Mouse (Mus musculus) 3134 (cell line): ENCODE data around the gene Tmsb15a.
A peak's percentile ranks its signal among the peaks of the same experiment; 100 is the strongest.
"Not testable (repeated sequence)": the region's sequence is repeated elsewhere in the genome, so short reads cannot be mapped to it uniquely, and the experiment has no call there.

ENCODE experiments used
- DNase-seq: peaks from one replicate; pipeline ENCODE4 v3.0.0-alpha.2; 2011; ENCODE audit warnings: low spot score; ENCODE audit not compliant: insufficient read length; ENCODE audit errors: extremely low read depth

Tmsb15a gene

GRCm38 (mm10) chrX:135725161-135725560 is at the start of gene Tmsb15a:
Gene Tmsb15a (minus strand): TSS chrX:135725261.
- DNase-seq: no peak

DNA sequence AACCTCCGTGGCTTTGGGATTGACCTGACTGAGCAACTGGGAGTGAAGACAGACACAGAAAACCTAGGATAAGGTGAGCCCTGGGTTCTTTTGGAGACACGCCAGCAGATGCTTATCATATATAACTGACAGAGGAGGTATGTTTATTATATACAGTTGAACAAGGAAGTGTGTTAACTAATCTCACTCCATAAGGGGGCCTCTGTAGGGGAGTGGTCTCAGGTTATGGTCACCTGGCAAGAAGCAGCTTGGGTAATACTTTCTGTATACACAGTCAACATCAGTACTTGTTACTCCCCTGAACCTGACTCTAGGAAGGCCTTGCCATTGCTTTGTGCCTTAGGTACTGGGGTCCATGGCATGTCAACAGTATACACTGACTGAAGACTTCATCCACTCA is 43.5 kb upstream of the Tmsb15a start:
- no peak for DNase-seq

DNA sequence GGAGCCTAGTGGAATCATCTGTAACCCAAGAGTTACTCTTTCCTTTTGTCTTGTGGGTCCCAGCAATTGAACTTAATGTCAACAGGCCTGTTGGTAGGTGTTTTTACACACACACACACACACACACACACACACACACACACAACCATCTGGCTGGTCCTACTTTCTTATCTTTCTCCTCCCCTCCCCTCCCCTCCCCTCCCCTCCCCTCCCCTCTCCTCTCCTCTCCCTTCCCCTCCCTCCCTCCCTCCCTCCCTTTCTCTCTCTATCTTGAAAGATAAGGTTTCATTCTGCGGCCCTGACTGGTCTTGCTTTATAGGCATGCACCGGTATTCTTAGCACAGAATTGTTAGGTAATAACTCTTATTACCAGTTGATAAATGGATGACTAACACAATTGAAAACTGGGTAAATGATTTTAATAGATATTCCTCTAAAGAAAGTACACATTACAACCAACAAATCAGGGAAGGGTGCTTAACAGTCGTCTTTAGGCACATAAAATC is 43.0 kb upstream of the Tmsb15a start:
- DNase-seq: no peak

- DNase-seq: no peak
These were observed 36.6 kb upstream of the Tmsb15a start for GRCm38 (mm10) chrX:135761707-135762106.

DNA sequence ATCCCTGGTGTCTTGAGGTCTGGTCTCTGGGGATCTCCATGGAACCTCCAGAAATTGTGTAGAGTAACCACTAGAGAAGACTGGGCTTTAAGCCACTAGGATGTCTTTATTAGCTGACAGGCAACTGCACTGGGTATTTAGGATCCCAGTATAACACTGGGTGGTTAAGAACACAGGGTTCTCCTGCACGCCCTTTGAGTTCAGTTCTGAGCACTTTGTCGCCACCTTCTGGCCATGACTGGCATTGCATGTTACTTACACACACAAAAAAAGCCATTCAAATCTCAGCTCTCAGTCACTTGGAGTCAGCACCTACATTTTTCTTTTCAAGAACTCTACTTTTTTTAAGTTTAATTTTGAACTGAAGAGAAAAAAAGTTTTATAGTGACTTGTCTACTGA is 27.8 kb upstream of the Tmsb15a start:
- DNase-seq: no peak

- not testable (repeated sequence) for DNase-seq
These were observed 20.3 kb upstream of the Tmsb15a start for GRCm38 (mm10) chrX:135745376-135745775.

DNA sequence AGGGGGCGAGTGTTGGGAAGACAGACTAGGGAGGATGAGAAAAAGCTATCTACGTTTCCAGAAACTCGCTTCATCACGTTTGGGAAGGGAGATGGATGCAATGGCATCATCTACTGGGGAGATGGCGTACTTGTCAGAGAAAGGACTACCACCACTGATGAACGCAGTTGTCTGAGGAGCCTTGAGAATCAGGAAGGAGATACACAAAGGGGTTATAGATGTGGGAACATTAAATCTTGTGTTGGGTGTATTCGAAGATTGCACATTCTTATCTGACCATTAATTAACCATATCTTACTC is 17.9 kb upstream of the Tmsb15a start:
- no peak for DNase-seq

DNA sequence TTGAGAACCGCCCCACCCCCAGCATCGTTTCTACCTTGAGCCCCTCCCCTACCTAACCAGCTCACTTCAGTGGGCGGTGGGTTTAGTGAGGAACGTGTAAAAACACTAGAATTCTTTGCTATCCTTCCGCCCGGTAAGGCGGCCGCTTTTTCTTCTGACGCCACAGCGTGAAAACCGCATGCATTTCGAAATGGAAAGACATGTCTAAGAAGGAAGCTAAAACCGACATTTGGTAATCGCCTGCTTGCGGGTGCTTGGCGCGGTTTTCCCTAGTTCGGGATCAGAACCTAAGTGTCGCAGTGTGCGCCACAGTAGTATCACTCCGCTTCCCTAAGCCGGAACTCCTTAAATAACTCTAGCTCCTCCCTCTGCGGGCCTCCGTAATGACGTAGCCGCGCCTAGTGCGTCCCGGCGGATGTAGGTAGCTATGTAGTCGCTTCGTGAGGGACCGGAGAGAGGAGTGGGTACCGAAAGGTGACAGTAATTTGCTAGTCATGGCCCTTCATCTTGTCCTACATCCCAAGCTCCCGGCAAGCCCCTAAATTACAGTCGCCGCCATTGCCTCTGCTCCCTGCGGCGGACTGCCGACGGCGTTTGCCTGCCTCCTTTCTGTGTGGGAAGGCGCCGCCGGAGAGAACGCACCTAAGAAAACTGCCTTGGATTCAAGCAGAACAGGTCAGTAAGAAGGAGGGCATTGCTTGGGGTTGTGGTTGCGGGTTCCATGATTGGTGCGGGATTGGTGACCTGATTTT is 17.4 kb upstream of the Tmsb15a start, which contains the start of the genes Armcx5 and Gprasp1:
Gene Armcx5 (plus strand): TSS at position 430 of the 752 bp plus-strand sequence.
Gene Gprasp1 (plus strand): TSS at position 430 of the 752 bp plus-strand sequence.
- DNase-seq: peak; percentile 83

DNA sequence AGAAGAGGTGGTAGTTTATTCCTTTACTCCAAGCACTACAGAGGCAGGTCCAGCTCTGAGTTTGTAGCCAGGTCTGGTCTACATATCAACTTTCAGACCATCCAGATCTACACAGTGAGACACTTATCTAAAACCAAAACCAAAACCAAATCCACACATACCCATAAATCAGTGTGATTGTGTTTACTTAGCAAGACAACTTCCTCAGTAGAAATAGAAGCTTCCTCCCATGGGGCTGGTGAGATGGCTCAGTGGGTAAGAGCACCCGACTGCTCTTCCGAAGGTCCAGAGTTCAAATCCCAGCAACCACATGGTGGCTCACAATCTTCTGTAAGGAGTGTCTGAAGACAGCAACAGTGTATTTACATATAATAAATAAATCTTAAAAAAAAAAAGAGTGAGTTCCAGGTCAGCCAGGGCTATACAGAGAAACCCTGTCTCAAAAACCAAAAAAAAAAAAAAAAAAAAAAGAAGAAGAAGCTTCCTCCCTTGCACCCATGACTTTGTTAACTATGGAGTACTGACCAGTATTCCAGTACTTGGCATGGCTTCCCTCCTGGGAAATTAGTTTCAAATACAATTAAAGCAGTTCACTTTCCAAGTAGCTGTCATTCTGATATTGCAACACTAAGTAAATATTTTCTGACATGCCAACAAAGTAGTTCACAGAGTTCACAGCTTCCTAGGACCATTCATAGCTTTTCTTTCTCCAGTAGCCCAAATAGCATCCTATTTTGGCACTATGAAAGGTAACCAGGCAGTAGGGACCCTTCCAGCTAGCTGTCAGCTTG is 13.9 kb upstream of the Tmsb15a start:
- DNase-seq: no peak

- no peak for DNase-seq
These were observed 12.2 kb downstream of the Tmsb15a start for GRCm38 (mm10) chrX:135712845-135713244.

DNA sequence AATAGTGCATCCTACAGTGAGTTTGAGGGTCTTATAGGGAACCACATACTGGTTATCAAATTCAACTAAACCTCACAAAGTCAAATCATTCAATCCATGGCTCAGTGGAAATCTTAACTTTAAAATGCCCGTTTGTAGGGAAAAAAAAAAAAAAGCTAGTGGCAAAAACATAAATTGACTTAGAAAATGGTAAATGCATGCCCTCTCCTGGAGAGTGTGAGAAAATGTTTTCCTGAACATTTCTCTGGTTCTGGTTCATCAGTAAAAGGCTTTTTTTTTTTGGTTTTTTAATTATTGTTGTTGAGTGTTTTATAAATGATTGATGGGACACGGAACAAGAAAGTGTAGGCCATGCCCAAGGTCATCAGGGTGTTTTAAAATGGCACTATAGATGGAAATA is 20.7 kb downstream of the Tmsb15a start:
- no peak for DNase-seq

DNA sequence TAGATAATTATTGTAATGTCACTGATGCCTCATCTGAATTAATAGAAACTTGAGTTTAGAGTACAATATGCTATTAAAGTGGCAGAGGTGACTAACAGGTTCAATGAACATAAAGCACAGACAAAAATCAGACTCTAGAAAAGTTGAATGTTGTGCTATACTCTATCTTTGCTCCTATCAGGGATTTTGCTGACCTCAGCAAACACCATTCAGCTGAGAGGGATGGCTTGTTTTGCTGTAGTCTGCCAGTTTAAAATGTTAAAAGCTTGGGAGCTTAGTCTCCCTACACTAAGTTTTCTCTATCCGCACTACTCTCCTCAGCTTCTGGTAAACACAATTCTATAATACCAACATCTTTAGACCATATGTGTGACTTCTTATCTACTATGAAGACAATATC is 21.9 kb downstream of the Tmsb15a start:
- DNase-seq: no peak

GRCm38 (mm10) chrX:135693633-135694032 is 31.4 kb downstream of the Tmsb15a start, which contains the start of gene Tcp11x2:
Gene Tcp11x2 (minus strand): TSS chrX:135693790.
- DNase-seq: peak; percentile 16

GRCm38 (mm10) chrX:135687802-135688201 is 37.3 kb downstream of the Tmsb15a start:
- no peak for DNase-seq

GRCm38 (mm10) chrX:135681858-135682257 is 43.2 kb downstream of the Tmsb15a start:
- no peak for DNase-seq
